Mouse (Mus musculus) left cerebral cortex, postnatal 4 days (tissue): ENCODE results near the gene Zfp687. TPM values are rescaled to one million over a fixed set of nuclear protein-coding genes. Genes with fewer than 3 reads are reported as not detected.
"Not testable (repeated sequence)": the region's sequence is repeated elsewhere in the genome, so short reads cannot be mapped to it uniquely, and the experiment has no call there.

Experiments
- DNase-seq: peaks from one replicate; pipeline ENCODE4 v3.0.0-alpha.2; 2022
- intact Hi-C: fragments of 180-260 bp; cut with DNase I; formaldehyde crosslinking; loops from one replicate; pipeline ENCODE4 v1.15.1; 2025
- total RNA-seq, 2 experiments: library from RNA; stranded (reverse); gene quantifications; 2 replicates each; pipeline ENCODE4 v1.2.3; 2021

Zfp687 gene
- 10 to 100 TPM; 23.6 to 25.4 TPM for total RNA-seq

DNA sequence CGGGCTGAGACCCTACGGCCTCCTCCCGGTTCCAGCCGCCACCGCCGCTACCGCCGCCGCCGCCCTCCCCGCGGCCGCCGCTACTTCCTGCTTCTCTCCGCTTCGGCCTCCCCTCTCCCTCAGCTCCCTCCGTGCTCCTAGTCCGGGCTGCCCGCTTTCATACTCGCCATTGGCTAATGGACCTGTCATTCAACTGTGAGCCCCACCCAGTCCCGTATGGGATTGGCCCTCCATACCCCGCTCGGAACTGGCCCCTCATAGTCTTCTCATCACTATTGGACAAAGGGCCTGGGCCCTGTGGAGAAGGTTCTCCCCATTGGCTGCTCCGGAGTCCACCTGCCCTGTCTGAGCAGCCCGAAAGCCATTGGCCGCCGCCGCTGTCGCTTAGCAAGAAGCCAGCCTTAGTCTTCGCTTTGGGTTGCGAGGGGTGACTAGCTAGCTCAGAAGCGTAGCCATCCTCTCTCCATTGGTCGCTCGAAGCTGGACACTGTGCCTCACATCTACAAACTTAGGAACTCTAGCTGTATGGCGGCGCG is at the start of gene Zfp687:
Gene Zfp687 (minus strand): TSS at position 112 of the 536 bp plus-strand sequence.
- intact Hi-C loops: no loop called here
- peak; percentile 99 for DNase-seq

DNA sequence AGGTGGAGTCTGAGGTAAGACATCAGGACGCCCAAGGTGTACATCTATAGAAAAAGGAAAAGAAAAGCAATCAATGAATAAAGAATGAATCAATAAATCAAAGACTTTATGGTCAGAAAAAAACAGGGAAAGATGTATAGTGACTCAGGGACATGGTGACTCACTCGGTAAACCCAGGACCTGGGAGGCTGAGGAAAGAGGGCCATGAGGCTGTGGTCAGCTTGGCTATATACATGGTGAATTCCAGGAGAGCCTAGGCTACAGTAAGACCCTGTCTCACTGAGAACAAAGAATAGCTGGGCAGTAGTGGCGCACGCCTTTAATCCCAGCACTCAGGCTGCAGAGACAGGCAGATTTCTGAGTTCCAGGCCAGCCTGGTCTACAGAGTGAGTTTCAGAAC is 48.5 kb upstream of the Zfp687 start:
- no peak for DNase-seq
- intact Hi-C loops: no loop called here

DNA sequence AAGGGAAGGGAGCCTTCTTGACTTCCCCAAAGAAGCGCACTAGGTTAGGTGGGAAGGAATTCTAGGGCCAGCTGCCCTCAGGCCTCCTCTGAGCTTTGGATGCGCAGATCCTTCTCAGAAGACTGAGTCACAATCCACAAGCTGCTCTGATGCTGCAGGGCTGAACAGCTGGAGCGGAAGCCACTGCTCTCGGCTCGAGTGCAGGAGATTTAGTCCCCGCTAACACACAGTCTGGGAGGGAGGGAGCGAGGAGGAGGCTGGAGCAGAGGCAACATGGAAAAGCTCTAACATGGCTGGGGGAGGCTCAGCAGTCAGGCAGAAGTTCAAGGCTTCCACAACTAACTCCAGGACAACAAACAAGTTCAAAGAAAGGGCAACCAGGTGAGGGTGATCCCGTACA is 42.8 kb upstream of the Zfp687 start:
- intact Hi-C loops: no loop called here
- no peak for DNase-seq

DNA sequence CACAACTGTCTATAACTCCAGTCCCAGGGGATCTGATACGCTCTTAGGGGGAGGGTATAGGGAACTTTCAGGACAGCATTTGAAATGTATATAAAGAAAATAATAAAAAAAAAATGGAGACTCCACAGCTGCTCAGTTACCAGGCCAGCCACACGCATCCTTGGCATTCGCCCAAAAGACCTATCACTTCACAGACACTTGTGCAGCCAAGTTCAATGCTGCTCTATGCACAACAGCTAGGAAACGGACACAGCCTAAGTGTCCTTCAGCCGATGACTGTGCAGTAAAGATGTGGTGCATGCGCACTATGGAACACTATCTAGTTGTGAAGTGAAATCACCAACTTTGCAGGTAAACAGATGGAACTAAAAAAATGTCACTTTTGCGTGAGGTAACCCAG is 41.0 kb upstream of the Zfp687 start:
- intact Hi-C loops: no loop called here
- no peak for DNase-seq

DNA sequence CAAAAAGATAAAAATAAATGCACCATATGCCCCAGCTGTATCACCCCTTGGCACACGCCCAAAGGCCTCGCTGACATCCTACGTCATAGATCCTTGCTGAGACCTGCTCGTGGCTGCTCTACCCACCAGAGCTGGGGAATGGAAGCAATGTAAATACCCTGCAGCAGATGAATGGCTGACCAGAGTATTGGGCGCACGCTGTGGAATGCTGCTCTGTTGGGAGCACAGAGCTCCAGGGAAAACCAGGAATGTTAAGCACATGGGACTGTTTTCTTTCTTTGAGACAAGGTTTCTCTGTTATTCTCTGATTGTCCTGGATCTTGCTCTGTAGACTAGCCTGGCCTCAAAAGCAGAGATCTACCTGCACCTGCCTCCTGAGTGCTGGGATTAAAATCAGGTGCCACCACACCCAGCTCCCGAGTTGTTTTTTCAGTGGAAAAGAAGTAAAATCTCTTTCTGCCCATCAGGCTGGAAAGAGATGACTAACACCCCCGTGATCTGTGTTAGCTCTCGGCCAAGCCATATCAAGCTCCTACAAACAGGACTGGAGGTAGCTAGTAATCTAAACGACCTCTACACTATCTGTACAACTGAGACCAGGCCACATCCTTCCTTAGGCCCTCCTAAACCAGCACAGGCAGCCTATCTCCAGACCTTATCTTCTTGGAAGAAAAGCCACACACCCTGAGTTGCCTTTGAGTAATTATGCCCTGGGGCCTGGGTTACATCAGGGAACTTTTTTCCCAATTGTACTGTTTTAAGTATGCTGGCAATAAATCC is 39.4 kb upstream of the Zfp687 start:
- intact Hi-C loops: no loop called here
- peak; percentile 33 for DNase-seq

DNA sequence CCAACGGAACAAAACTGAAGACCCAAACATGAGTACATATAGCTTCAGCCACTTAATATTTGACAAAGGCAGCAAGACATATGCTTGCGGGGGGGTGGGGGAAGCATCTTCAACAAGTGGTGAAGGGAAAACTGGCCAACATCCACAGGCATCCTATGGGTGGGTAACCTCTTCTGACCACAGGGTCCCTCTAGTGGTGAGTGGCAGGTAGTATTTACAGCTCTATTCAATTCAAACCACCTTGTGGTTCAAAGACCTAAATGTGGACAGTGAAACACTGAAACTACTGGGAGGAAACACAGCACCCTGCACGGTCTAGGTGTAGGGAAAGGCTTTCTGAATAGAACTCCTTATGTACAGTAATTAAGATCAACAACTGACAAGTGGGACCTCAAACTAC is 38.5 kb upstream of the Zfp687 start:
- intact Hi-C loops: no loop called here
- DNase-seq: peak; percentile 39

DNA sequence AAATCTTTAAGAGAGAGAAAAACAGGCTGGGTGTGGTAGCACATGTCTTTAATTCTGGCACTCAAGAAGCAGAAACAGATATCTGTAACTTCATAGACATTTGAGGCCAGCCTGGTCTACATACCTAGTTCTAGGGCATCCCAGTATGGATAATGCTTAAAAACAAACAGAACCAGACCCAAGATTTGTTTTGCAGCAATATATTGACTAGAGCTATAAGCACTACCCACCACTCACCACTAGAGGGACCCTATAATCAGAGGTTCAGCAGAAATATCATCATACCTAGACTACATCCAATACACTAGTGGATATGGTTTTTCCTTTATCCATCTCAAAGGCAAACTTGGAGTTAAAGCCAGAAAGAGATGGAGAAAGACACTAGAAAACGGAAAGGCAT is 37.7 kb upstream of the Zfp687 start:
- intact Hi-C loops: no loop called here
- peak; percentile 35 for DNase-seq

DNA sequence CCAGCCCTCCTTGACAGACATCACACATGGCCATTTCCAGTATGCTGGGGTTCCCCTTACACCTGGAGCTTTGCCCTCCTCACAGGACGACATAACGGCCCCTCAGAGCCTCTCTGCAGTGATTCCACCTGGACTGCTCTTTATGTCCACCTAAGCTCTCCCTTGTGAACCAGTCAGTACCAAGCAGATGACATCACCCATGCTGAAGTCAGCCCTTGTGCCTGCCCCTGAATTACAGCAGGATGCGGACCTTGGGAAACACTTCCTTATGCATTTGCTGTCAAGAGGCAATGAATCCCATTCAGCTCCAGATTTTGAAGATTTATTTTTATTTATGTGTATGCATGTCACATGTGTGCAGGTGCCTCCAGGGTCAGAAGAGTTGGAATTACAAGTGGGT is 32.7 kb upstream of the Zfp687 start:
- intact Hi-C loops: no loop called here
- no peak for DNase-seq

DNA sequence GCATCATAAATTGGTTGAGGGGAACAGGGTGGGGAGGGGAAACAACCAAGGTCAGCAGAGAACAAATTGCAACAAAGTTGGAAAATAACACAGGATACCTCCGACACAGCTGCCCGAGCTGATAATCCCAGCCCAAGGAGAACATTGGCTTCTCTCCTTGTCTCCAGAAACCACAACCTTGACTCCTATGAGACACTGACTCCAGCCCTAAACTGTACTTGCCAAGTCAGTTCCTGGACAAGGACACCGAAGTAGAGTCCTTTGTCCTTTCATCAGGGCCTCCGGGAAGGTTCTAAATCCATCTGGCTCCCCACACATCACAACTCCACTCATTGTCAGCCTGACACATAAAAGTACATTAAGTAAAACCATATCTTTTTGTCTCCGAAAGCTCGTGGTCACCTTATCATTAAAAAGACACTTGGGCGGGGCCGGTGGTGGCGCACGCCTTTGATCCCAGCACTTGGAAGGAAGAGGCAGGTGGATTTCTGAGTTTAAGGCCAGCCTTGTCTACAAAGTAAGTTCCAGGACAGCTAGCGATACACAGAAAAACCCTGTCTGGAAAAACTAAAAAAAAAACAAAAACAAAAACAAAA is 31.3 kb upstream of the Zfp687 start:
- DNase-seq: no peak
- intact Hi-C loops: no loop called here

DNA sequence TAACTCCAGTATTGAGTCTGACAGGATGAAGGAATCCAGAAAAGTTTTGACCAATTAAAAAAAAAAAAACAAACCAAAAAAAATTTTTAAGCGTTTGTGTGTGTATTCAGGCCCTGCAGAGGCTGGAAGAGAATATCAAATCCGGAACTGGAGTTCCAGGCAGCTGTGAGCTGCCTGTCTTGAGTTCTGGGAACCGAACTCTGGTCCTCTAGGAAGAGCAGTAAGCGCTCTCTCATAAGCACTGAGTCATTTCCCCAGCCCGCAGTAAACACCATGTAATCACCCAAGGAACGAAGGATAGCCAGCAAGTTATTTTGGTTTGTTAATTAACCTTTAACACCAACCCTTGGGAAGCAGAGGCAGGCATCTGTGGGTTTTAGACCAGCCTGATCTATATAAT is 28.0 kb upstream of the Zfp687 start:
- intact Hi-C loops: no loop called here
- no peak for DNase-seq

DNA sequence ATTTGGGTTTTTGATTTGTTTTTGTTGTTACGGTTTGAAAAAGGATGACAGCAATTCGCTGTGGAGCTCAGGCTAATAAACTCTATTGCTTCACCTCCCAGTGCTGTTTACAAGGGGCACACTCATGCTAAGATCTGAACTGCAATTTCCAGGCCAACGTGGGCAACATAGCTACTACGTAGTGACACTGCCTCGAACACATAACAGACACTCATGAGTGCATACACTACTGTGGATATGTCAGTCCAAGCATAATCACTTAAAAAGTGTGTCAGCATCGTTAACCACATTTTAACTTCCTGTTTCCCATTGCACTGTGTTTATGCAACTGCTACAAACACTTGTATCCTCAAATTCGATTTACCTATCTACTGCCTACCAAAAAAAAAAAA is 27.6 kb upstream of the Zfp687 start:
- DNase-seq: no peak
- intact Hi-C loops: no loop called here

DNA sequence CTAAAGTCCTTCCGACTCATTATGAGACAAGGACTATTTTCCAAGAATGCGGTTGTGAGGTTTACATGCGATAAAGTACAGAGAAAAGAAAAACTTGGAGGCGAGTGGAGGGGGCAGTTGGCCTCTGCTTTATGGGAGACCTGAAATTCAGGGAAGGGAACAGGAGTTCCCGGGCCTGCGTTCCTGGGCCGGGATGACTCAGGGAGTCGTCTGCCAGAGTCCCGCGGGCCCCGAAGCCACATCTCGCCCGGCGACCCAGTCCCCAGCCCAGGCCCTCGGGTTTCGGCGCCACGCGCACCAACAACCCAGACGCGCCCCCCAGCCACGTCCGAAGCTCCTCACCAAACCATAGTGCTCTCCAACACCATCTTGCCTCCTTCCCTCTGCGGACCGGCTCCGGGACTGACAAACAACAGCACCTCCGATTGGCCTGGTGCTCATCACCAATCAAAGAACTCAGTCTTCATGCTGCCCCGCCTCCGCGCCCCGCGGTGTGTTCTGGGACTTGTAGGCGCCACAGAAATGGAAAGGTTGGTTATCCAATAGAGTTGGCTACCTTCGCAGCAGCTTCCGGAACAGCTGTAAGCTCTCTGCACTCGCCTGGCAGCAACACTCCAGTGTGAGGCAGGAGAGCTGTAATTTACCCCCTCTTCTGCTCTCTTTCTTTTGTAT is 27.1 kb upstream of the Zfp687 start, which contains the start of gene Psmd4:
Gene Psmd4 (minus strand): TSS at position 449 of the 672 bp plus-strand sequence.
- DNase-seq: peak; percentile 97
- intact Hi-C loops: no loop called here

DNA sequence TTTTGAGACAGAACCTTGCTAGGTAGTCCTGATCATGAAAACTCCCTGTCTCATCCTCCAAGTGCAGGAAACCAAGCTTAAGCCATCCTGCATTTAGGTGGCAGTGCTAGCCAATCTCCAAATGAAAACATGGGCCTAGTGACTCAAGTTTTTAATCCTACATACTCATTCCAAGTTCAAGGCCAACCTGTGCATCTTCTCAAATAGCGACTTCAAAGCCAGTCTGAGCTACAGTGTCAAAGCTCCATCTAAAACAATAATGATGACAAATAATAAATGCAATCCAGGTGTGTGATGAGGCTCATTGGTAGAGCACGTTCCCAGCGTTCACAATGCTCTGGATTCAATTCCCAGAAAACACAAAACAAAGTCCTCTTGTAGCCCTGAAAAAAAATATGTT is 26.4 kb upstream of the Zfp687 start:
- intact Hi-C loops: no loop called here
- DNase-seq: no peak

DNA sequence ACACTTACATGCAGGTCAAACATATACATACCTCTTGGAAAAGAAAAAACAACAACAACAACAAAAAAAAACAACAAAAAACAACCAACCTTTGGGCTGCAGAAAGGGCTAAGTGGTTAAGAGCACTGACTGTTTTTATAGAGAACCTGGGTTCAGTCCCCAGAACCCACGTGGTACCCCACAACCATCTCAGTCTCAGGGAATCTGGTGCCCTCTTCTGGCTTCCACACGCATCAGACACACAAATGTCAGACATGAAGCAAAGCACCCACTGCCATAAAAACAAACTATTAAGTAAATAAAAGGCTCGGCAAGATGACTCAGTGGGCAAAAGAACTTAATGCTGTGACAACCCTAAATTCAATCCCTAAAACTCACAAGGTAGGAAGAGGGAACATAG is 14.7 kb upstream of the Zfp687 start:
- DNase-seq: no peak
- intact Hi-C loops: no loop called here

DNA sequence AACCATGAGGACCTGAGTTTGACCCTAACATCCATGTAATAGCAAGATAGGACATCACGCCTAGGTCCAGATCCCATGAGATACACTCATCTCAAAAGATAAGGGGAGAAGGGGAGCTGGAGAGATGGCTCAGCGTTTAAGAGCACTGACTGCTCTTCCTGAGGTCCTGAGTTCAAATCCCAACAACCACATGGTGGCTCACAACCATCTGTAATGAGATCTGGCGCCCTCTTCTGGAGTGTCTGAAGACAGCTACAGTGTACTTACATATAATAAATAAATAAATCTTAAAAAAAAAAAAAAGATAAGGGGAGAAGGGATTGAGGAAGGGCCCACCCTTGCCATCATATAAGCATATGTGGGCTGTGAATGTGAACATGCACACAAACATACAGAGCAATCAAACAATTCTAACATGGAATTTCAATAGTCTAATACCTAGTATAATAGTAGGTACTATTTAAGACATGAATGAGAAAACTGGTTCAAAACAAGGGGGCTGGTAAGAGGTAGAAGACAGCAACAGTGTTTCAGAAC is 14.1 kb upstream of the Zfp687 start:
- intact Hi-C loops: not testable (repeated sequence)

DNA sequence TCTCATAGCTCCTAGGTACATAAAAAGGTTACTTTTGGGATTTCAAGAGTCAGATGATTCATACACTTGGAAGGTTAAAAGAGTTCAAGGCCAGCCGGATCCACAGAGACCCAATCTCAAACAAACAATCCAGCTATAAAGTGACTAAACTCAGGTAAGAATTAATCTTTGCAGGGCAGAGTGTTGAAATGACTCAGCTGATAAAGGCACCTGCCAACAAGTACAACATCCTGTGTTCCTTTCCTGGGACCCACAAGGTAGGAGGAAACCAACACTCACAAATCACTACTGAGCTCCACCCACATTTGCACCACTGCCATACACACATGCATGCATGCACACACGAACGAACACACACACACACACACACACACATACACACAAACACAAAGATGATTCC is 13.4 kb upstream of the Zfp687 start:
- DNase-seq: no peak
- intact Hi-C loops: no loop called here

More for the DNA sequence above, 14.1 kb upstream of the Zfp687 start:
- DNase-seq: not testable (repeated sequence)

DNA sequence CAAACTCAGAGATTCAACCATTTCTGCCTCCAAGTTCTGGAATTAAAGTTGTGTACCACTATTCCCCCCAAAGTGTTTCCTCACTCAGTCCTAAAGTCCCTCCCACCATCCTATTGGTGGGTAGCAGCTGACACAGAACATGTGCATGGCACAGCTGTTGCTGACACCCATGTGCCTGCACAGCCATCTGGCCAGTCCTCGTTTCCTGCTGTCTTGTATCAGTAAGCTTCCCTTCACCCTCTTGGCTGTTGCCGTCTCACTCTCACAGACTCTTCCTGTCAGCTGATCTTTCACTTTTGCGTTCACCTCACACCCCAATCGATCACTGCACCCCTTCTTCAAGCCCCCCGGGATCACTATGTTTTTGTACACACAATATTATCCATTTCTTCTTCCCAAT is 12.5 kb upstream of the Zfp687 start:
- peak; percentile 34 for DNase-seq

DNA sequence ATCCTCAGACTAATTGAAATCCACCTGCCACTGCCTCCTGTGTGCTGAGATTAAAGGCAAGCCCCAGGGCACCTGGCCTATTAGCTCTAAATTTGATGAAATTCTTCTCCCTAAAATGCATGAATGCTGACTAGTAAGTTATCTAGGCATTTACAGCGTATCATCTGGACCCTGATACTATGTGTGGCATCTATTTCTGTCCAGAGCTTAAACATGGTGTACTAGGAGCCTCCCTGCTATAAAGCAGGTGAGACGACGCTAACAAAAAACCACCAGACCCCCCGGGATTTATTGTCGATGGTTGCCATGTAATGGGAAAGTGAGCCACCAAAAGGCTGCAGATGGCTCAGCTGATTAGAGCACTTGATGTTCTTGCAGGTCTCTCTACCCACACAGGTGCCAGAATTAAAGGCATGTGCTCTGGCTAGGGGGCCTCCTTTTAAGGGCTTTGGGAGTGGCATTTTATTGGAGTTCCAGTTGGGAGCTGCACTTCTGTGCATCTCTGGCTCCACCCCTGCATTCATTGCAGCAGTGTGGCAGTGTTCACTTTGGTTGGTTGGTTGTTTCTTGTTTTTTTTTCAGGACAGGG is 11.9 kb upstream of the Zfp687 start:
- intact Hi-C loops: no loop called here
- no peak for DNase-seq

More for the DNA sequence above, 12.5 kb upstream of the Zfp687 start:
- intact Hi-C loops: no loop called here

DNA sequence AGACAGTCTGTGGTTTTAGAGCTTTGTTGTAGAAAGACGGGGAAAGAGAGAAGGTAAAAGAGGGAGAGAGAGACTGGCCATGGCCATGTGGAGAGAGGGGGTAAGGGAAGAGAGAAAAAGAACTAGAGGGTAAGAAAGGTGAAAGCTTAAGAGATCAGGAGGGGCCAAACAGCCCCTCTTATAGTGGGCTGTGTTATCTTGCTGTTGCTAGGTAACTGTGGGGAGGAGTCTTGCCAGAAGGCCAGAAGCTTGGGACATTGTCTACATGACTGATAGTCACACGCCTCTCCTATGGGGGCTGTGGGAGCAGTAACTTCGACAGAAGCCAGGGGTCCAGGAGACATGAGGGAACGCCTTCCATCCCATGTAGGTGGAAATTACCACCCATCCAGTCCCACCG is 10.0 kb upstream of the Zfp687 start:
- intact Hi-C loops: no loop called here
- no peak for DNase-seq

DNA sequence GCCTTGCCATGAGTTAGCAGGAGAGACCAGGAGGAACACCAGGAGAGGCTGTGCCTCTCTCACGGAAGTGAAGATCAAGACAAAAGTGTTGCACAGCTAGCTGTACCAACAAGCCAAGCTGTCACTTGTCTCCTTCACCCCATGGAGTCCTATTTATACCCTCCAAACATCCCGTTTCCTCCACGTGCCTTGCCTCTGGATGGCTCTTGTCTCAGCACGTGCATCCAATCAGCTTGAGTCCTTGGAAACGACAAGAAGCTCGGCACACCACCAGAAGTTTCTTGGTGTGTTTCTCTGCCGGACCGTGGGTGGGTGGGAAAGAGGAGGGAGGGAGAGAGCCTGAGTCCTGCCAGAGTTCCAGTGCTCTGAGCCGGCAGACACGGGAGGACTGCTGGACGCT is 9.3 kb upstream of the Zfp687 start:
- DNase-seq: peak; percentile 30
- intact Hi-C loops: no loop called here

DNA sequence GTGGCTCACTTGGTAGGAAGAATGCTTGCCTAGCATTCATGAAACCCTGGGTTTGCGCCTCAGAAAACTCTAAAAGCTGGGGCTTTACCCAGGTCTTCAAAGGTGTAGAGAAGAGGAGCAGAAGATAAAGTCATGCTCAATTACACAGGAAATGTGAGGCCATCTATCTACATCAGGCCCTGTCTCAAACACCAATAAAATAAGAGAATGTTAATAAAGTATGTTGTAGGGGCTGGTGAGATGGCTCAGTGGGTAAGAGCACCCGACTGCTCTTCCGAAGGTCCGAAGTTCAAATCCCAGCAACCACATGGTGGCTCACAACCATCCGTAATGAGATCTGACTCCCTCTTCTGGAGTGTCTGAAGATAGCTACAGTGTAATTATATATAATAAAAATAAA is 5.7 kb upstream of the Zfp687 start:
- intact Hi-C loops, DNase-seq: not testable (repeated sequence)
